16 mouse cellular contexts compared by ENCODE assay signal in the genomic region with DNA sequence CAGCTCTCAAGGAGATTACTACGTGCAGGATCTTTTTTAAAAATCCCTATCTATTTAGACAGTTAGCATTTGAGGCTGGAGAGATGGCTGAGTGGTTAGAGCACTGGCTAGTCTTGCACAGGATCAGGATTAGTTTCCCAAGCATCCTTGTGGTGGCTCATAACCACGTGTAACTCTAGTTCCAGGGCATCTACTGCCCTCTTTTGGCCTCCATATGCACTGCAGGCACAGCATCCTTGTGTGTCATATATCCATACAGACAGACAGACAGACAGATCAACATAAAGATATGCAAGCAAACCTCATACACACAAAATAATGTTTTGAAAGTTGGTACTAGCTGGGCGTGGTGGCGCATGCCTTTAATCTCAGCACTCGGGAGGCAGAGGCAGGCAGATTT. TPM values are rescaled to one million over a fixed set of nuclear protein-coding genes. Genes with fewer than 3 reads are reported as not detected.
DNase-seq lines count a peak whose midpoint lies in the region; ATAC-seq lines count a peak whose summit lies in the region.
"Had no signal": no experiment of that assay in that cellular context is flagged by ENCODE, and none has a peak within 500 bp of the region (broad histone marks: within the 10 kb centered on the region; RNA-seq: fewer than 3 reads in every experiment).

No protein-coding gene starts in this region.

- no peak overlapping the region for H3K27ac ChIP-seq in liver, embryonic 12.5 days
- H3K27ac ChIP-seq: heart, embryonic 15.5 days; limb, embryonic 15.5 days; neural tube, embryonic 12.5 days had no signal

- WGBS in liver, embryonic 12.5 days (ENCODE audit: insufficient replicate concordance), result 75% methylated on average over 5 of the region's 5 CpGs

- no peaks in the 10 kb centered on the region for H3K9me3 ChIP-seq in liver, embryonic 12.5 days (replicated peaks)
- H3K9me3 ChIP-seq: heart, embryonic 15.5 days; limb, embryonic 15.5 days; neural tube, embryonic 12.5 days had no signal

- peak; percentile 9 for DNase-seq in embryo, embryonic 10.5 days (ENCODE audit: low spot score)
- DNase-seq in embryo, embryonic 11 days, result no peak
- DNase-seq in liver, result peak; percentile 8
- peak; percentile 88 for DNase-seq in ZHBTc4 (ENCODE audit: low read depth, low spot score)
- DNase-seq in thymus, postnatal 25 days, result peak; percentile 26
- no peak for DNase-seq in frontal cortex, adult 2 months (ENCODE audit: extremely low spot score in 1 of 2, low spot score in 1 of 2)
- DNase-seq in spleen, postnatal 14 days (ENCODE audit: low spot score in 2 of 2), result no peak
- DNase-seq: adrenal gland, adult 8-10 months; cerebellum, adult 18-20 months; layer of hippocampus, adult 9-11 months; right cerebral cortex, postnatal 14 days had no signal

- H3K4me2 ChIP-seq in liver, embryonic 12.5 days, result no peak overlapping the region
- H3K4me2 ChIP-seq: heart, embryonic 15.5 days; limb, embryonic 15.5 days; neural tube, embryonic 12.5 days had no signal

- no peak for ATAC-seq in liver, embryonic 12.5 days

- no peaks in the 10 kb centered on the region for H3K27me3 ChIP-seq in liver, embryonic 12.5 days (replicated peaks)
- H3K27me3 ChIP-seq: heart, embryonic 15.5 days; limb, embryonic 15.5 days; neural tube, embryonic 12.5 days had no signal

- H3K36me3 ChIP-seq in liver, embryonic 12.5 days, result no peaks in the 10 kb centered on the region
- H3K36me3 ChIP-seq: heart, embryonic 15.5 days; limb, embryonic 15.5 days; neural tube, embryonic 12.5 days had no signal

- no peak overlapping the region for H3K4me3 ChIP-seq in liver, embryonic 12.5 days
- H3K4me3 ChIP-seq: heart, embryonic 15.5 days; limb, embryonic 15.5 days; megakaryocyte, embryonic 14.5 days; neural tube, embryonic 12.5 days had no signal

- no peaks in the 10 kb centered on the region for H3K4me1 ChIP-seq in liver, embryonic 12.5 days
- H3K4me1 ChIP-seq: heart, embryonic 15.5 days; limb, embryonic 15.5 days; megakaryocyte, embryonic 14.5 days; neural tube, embryonic 12.5 days had no signal

- no peak overlapping the region for H3K9ac ChIP-seq in liver, embryonic 12.5 days
- H3K9ac ChIP-seq: heart, embryonic 15.5 days; limb, embryonic 15.5 days; neural tube, embryonic 12.5 days had no signal

RNA-seq across cellular contexts. Expression of gene Zfp280d, which starts 53.3 kb away (rescaled TPM):
- polyA plus RNA-seq in liver, embryonic 12.5 days (2016; fragmentation: Nextera tagmentation; extraction: Ambion mirVana), result 23.1 and 23.4 TPM in 2 replicates
- polyA plus RNA-seq in frontal cortex, adult 2 months (2012; rRNA removed), result 53.9 and 65.6 TPM in 2 replicates

Comparison
In these comparisons a context has a peak if more than half of its experiments do, and no peak if none do; other contexts are left out.
1. DNase-seq: peak in embryo, embryonic 10.5 days (single experiment), liver (single experiment), ZHBTc4 (single experiment) and thymus, postnatal 25 days (single experiment); none in embryo, embryonic 11 days (single experiment), frontal cortex, adult 2 months (0 of 2) and spleen, postnatal 14 days (0 of 2).